Mouse (Mus musculus) bone marrow macrophage, adult 2 months (primary cell): ENCODE data around the gene Hoxb1.

Source experiments
- CTCF ChIP-seq: IDR thresholded peaks from 2 replicates; pipeline ENCODE4 v1.5.1; 2012; ENCODE audit warnings: low read depth, mild to moderate bottlenecking, low read length, moderate library complexity
- POLR2A ChIP-seq: IDR thresholded peaks from 2 replicates; pipeline ENCODE4 v1.6.1; 2012; ENCODE audit warnings: mild to moderate bottlenecking, low read depth, low read length, borderline replicate concordance

GRCm38 (mm10) chr11:96348141-96348928 is 17.2 kb upstream of the Hoxb1 start:
- TF ChIP-seq CTCF (no peak), POLR2A (no peak)
